Mouse (Mus musculus) gastrocnemius, postnatal 25 days (tissue): ENCODE results near the gene Krt28. TPM values are rescaled to one million over a fixed set of nuclear protein-coding genes. Genes with fewer than 3 reads are reported as not detected.

Experiments used
- DNase-seq: peaks from one replicate; pipeline ENCODE4 v3.0.0; 2022
- total RNA-seq, 2 experiments: library from RNA; stranded (reverse); gene quantifications; 1 replicate in 1 of 2; 2 replicates in 1 of 2; pipeline ENCODE4 v1.2.3; 2021

Gene Krt28
- total RNA-seq, 2 experiments from 2014 or later = not detected

GRCm38 (mm10) chr11:99366791-99367190 is 7.9 kb downstream of the Krt28 start:
- DNase-seq = no peak

GRCm38 (mm10) chr11:99364412-99364811 is 10.3 kb downstream of the Krt28 start:
- DNase-seq = no peak

GRCm38 (mm10) chr11:99361423-99361822 is 13.3 kb downstream of the Krt28 start:
- no peak for DNase-seq

GRCm38 (mm10) chr11:99351004-99351403 is 23.7 kb downstream of the Krt28 start, which contains the start of gene Krt27:
TSS of gene Krt27 (minus strand) at chr11:99351104.
- no peak for DNase-seq

- no peak for DNase-seq
Observed at GRCm38 (mm10) chr11:99339299-99339847, 35.3 kb downstream of the Krt28 start.

GRCm38 (mm10) chr11:99337866-99338265 is 36.8 kb downstream of the Krt28 start, which contains the start of gene Krt26:
TSS of gene Krt26 (minus strand) at chr11:99337966.
- DNase-seq = no peak

GRCm38 (mm10) chr11:99333426-99333825 is 41.3 kb downstream of the Krt28 start:
- DNase-seq = no peak

GRCm38 (mm10) chr11:99329655-99330054 is 45.0 kb downstream of the Krt28 start:
- no peak for DNase-seq

- no peak for DNase-seq
Observed at GRCm38 (mm10) chr11:99322851-99323250, 51.9 kb downstream of the Krt28 start, which contains the start of gene Krt25. TSS of gene Krt25 (minus strand) at chr11:99322951.

- DNase-seq = no peak
Observed at GRCm38 (mm10) chr11:99321094-99321493, 53.6 kb downstream of the Krt28 start.

- no peak for DNase-seq
Observed at GRCm38 (mm10) chr11:99319127-99319526, 55.6 kb downstream of the Krt28 start.

- DNase-seq = no peak
Observed at GRCm38 (mm10) chr11:99316543-99316942, 58.2 kb downstream of the Krt28 start.

Other genes starting within 250 kb of the Krt28 start
- not detected for gene Ccr7, start 219.8 kb downstream of the Krt28 start, total RNA-seq
- 10 to 100 TPM; 30.4 to 31.3 TPM for gene Smarce1, start 143.9 kb downstream of the Krt28 start, total RNA-seq
- 1 to 10 TPM; 4.9 to 6.4 TPM for gene Krt222, start 130.8 kb downstream of the Krt28 start, total RNA-seq
- gene Krt24, start 89.6 kb downstream of the Krt28 start, total RNA-seq = not detected
- gene Krt25, start 52.0 kb downstream of the Krt28 start, total RNA-seq = not detected
- not detected for gene Krt26, start 36.9 kb downstream of the Krt28 start, total RNA-seq
- gene Krt27, start 23.8 kb downstream of the Krt28 start, total RNA-seq = not detected
- gene Krt10, start 14.5 kb upstream of the Krt28 start, total RNA-seq = 1 to 10 TPM; 4.0 to 5.5 TPM
- gene Krt12, start 47.4 kb upstream of the Krt28 start, total RNA-seq = not detected
- gene Krt20, start 63.2 kb upstream of the Krt28 start, total RNA-seq = not detected
- not detected for gene Krt23, start 118.2 kb upstream of the Krt28 start, total RNA-seq
- gene Krt39, start 146.4 kb upstream of the Krt28 start, total RNA-seq = not detected
- not detected for gene Krt40, start 168.3 kb upstream of the Krt28 start, total RNA-seq
- gene Krtap3-3, start 176.0 kb upstream of the Krt28 start, total RNA-seq = not detected
- not detected for gene Krtap3-2, start 181.9 kb upstream of the Krt28 start, total RNA-seq
- gene Gm11939, start 184.6 kb upstream of the Krt28 start, total RNA-seq = not detected
- gene Krtap3-1, start 191.7 kb upstream of the Krt28 start, total RNA-seq = not detected
- not detected for gene Krtap1-5, start 206.1 kb upstream of the Krt28 start, total RNA-seq
- not detected for gene Krtap1-4, start 208.8 kb upstream of the Krt28 start, total RNA-seq
- not detected for gene Krtap1-3, start 216.4 kb upstream of the Krt28 start, total RNA-seq
- gene Krtap9-3, start 223.2 kb upstream of the Krt28 start, total RNA-seq = not detected
- not detected for gene Gm11938, start 228.4 kb upstream of the Krt28 start, total RNA-seq
- gene Gm11937, start 235.3 kb upstream of the Krt28 start, total RNA-seq = not detected
- not detected for gene Krtap2-4, start 239.9 kb upstream of the Krt28 start, total RNA-seq
- gene Gm11562, start 245.5 kb upstream of the Krt28 start, total RNA-seq = not detected